Mouse (Mus musculus): ENCODE measurements around the gene Hoxa7. TPM values are rescaled to one million over a fixed set of nuclear protein-coding genes. Genes with fewer than 3 reads are reported as not detected.

The Hoxa7 gene
- polyA plus RNA-seq, 1 experiment from 2014 or later, result not detected

GRCm38 (mm10) chr6:52196811-52197210 lies 24.8 kb downstream of the Hoxa7 start:
- peaks cover 100% of the 10 kb centered on the region for H3K27me3 ChIP-seq (ENCODE audit: low read depth, poor library complexity, severe bottlenecking)
- DNase-seq (ENCODE audit: low spot score), result no peak
- 2% methylated on average over 9 of the region's 9 CpGs for WGBS
- H3K9me3 ChIP-seq (replicated peaks), result no peaks in the 10 kb centered on the region
- H3K4me1 ChIP-seq, result peaks cover 5% of the 10 kb centered on the region
- no peak overlapping the region for H3K4me3 ChIP-seq
- H3K27ac ChIP-seq (replicated peaks), result no peak overlapping the region
- H3K36me3 ChIP-seq, result no peaks in the 10 kb centered on the region

- 3% methylated on average over 10 of the region's 10 CpGs for WGBS
- Histone ChIP-seq H3K27me3 (ENCODE audit: low read depth, poor library complexity, severe bottlenecking) (peaks cover 100% of the 10 kb centered on the region), H3K9me3 (replicated peaks) (no peaks in the 10 kb centered on the region), H3K27ac (replicated peaks) (no peak overlapping the region), H3K4me3 (no peak overlapping the region), H3K36me3 (no peaks in the 10 kb centered on the region), H3K4me1 (peaks cover 15% of the 10 kb centered on the region)
- no peak for DNase-seq (ENCODE audit: low spot score)
These were observed 27.0 kb downstream of the Hoxa7 start for GRCm38 (mm10) chr6:52194690-52195089.

- Histone ChIP-seq H3K4me3 (peak overlapping the region; percentile 52), H3K27me3 (ENCODE audit: low read depth, poor library complexity, severe bottlenecking) (peaks cover 100% of the 10 kb centered on the region), H3K27ac (replicated peaks) (no peak overlapping the region), H3K9me3 (replicated peaks) (no peaks in the 10 kb centered on the region), H3K36me3 (no peaks in the 10 kb centered on the region), H3K4me1 (peaks cover 15% of the 10 kb centered on the region)
- peak; percentile 75 for DNase-seq (ENCODE audit: low spot score)
- under 1% methylated on average over 51 of the region's 55 CpGs for WGBS
These were observed 29.6 kb downstream of the Hoxa7 start for GRCm38 (mm10) chr6:52191860-52192550.

- Histone ChIP-seq H3K4me3 (peak within 1 kb of the TSS; percentile 52), H3K27me3 (ENCODE audit: low read depth, poor library complexity, severe bottlenecking) (peaks cover 100% of the 10 kb centered on the region), H3K36me3 (no peaks in the 10 kb centered on the region), H3K4me1 (peaks cover 15% of the 10 kb centered on the region), H3K27ac (replicated peaks) (no peak within 1 kb of the TSS), H3K9me3 (replicated peaks) (no peaks in the 10 kb centered on the region)
- DNase-seq (ENCODE audit: low spot score), result no peak
- WGBS, result 3% methylated on average over 98 of the region's 102 CpGs
These were observed 30.5 kb downstream of the Hoxa7 start, which contains the start of gene Hoxa4 for GRCm38 (mm10) chr6:52190906-52191810. Gene Hoxa4 (minus strand): TSS chr6:52191753.

- Histone ChIP-seq H3K36me3 (no peaks in the 10 kb centered on the region), H3K9me3 (replicated peaks) (no peaks in the 10 kb centered on the region), H3K27me3 (ENCODE audit: low read depth, poor library complexity, severe bottlenecking) (peaks cover 100% of the 10 kb centered on the region), H3K4me1 (peaks cover 15% of the 10 kb centered on the region), H3K4me3 (no peak overlapping the region), H3K27ac (replicated peaks) (no peak overlapping the region)
- no peak for DNase-seq (ENCODE audit: low spot score)
- WGBS, result under 1% methylated on average over 23 of the region's 23 CpGs
These were observed 31.2 kb downstream of the Hoxa7 start for GRCm38 (mm10) chr6:52190410-52190809.

- no peaks in the 10 kb centered on the region for H3K9me3 ChIP-seq (replicated peaks)
- H3K4me1 ChIP-seq, result peaks cover 15% of the 10 kb centered on the region
- no peak for DNase-seq (ENCODE audit: low spot score)
- H3K36me3 ChIP-seq, result no peaks in the 10 kb centered on the region
- 6% methylated on average over 8 of the region's 8 CpGs for WGBS
- no peak overlapping the region for H3K27ac ChIP-seq (replicated peaks)
- peaks cover 100% of the 10 kb centered on the region for H3K27me3 ChIP-seq (ENCODE audit: low read depth, poor library complexity, severe bottlenecking)
- H3K4me3 ChIP-seq, result no peak overlapping the region
These were observed 31.7 kb downstream of the Hoxa7 start for GRCm38 (mm10) chr6:52189909-52190308.

GRCm38 (mm10) chr6:52189172-52189591 lies 32.5 kb downstream of the Hoxa7 start:
- Histone ChIP-seq H3K4me1 (peaks cover 15% of the 10 kb centered on the region), H3K4me3 (no peak overlapping the region), H3K27ac (replicated peaks) (no peak overlapping the region), H3K9me3 (replicated peaks) (no peaks in the 10 kb centered on the region), H3K27me3 (ENCODE audit: low read depth, poor library complexity, severe bottlenecking) (peaks cover 100% of the 10 kb centered on the region), H3K36me3 (no peaks in the 10 kb centered on the region)
- no peak for DNase-seq (ENCODE audit: low spot score)
- 7% methylated on average over 5 of the region's 5 CpGs for WGBS

- Histone ChIP-seq H3K36me3 (no peaks in the 10 kb centered on the region), H3K27me3 (ENCODE audit: low read depth, poor library complexity, severe bottlenecking) (peaks cover 100% of the 10 kb centered on the region), H3K27ac (replicated peaks) (no peak overlapping the region), H3K4me1 (peaks cover 6% of the 10 kb centered on the region; the same call in 1 of the 2 replicates), H3K4me3 (no peak overlapping the region), H3K9me3 (replicated peaks) (no peaks in the 10 kb centered on the region)
- WGBS, result 9% methylated on average over 1 of the region's 1 CpGs
- DNase-seq (ENCODE audit: low spot score), result no peak
These were observed 35.2 kb downstream of the Hoxa7 start for GRCm38 (mm10) chr6:52186500-52186899.

- WGBS, result 8% methylated on average over 3 of the region's 3 CpGs
- no peak for DNase-seq (ENCODE audit: low spot score)
- H3K4me3 ChIP-seq, result no peak overlapping the region
- no peaks in the 10 kb centered on the region for H3K4me1 ChIP-seq
- H3K27me3 ChIP-seq (ENCODE audit: low read depth, poor library complexity, severe bottlenecking), result peaks cover 100% of the 10 kb centered on the region
- H3K27ac ChIP-seq (replicated peaks), result no peak overlapping the region
- no peaks in the 10 kb centered on the region for H3K9me3 ChIP-seq (replicated peaks)
- no peaks in the 10 kb centered on the region for H3K36me3 ChIP-seq
These were observed 35.8 kb downstream of the Hoxa7 start for GRCm38 (mm10) chr6:52185834-52186233.

GRCm38 (mm10) chr6:52185222-52185621 lies 36.4 kb downstream of the Hoxa7 start:
- Histone ChIP-seq H3K36me3 (no peaks in the 10 kb centered on the region), H3K27ac (replicated peaks) (no peak overlapping the region), H3K27me3 (ENCODE audit: low read depth, poor library complexity, severe bottlenecking) (peaks cover 100% of the 10 kb centered on the region), H3K4me3 (no peak overlapping the region), H3K9me3 (replicated peaks) (no peaks in the 10 kb centered on the region), H3K4me1 (no peaks in the 10 kb centered on the region)
- 3% methylated on average over 19 of the region's 19 CpGs for WGBS
- no peak for DNase-seq (ENCODE audit: low spot score)

- WGBS, result 4% methylated on average over 6 of the region's 6 CpGs
- Histone ChIP-seq H3K9me3 (replicated peaks) (no peaks in the 10 kb centered on the region), H3K4me1 (no peaks in the 10 kb centered on the region), H3K4me3 (no peak overlapping the region), H3K27ac (replicated peaks) (no peak overlapping the region), H3K36me3 (no peaks in the 10 kb centered on the region), H3K27me3 (ENCODE audit: low read depth, poor library complexity, severe bottlenecking) (peaks cover 100% of the 10 kb centered on the region)
- no peak for DNase-seq (ENCODE audit: low spot score)
These were observed 37.0 kb downstream of the Hoxa7 start for GRCm38 (mm10) chr6:52184668-52185067.

GRCm38 (mm10) chr6:52183311-52184080 lies 38.2 kb downstream of the Hoxa7 start:
- Histone ChIP-seq H3K27me3 (ENCODE audit: low read depth, poor library complexity, severe bottlenecking) (peaks cover 100% of the 10 kb centered on the region), H3K9me3 (replicated peaks) (no peaks in the 10 kb centered on the region), H3K27ac (replicated peaks) (no peak overlapping the region), H3K4me1 (no peaks in the 10 kb centered on the region), H3K36me3 (no peaks in the 10 kb centered on the region), H3K4me3 (no peak overlapping the region)
- DNase-seq (ENCODE audit: low spot score), result no peak
- 9% methylated on average over 10 of the region's 10 CpGs for WGBS
